Mouse (Mus musculus) lung, postnatal 4 days (tissue): ENCODE measurements around the gene U2af1l4.

Experiments used
- DNase-seq, 2 experiments: peaks; one replicate each; pipeline ENCODE4 v3.0.0; 2021

Gene U2af1l4

DNA sequence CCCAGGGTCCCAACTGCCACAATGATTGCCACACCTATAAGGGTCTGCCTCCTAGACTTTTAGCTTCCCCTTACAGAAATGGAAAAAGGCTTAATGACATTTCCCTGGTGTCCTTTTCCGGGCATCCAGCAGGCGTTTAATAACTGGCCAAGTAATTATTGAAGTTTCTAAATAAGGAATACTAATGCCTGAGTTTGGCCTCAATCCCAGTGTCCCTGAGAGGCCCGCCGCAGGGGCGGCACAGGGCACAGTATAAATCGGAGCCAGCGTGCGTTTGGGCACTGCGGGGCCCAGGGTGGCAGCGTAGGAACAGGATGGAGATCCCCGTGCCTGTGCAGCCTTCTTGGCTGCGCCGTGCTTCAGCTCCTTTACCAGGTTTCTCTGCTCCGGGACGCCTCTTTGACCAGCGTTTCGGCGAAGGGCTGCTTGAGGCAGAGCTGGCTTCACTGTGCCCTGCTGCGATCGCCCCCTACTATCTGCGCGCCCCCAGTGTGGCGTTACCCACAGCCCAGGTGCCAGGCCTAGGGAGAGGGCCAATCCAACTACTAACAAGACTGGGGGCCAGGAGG, 10.0 kb upstream of the U2af1l4 start:
- DNase-seq: peak; percentile 50 to 65

DNA sequence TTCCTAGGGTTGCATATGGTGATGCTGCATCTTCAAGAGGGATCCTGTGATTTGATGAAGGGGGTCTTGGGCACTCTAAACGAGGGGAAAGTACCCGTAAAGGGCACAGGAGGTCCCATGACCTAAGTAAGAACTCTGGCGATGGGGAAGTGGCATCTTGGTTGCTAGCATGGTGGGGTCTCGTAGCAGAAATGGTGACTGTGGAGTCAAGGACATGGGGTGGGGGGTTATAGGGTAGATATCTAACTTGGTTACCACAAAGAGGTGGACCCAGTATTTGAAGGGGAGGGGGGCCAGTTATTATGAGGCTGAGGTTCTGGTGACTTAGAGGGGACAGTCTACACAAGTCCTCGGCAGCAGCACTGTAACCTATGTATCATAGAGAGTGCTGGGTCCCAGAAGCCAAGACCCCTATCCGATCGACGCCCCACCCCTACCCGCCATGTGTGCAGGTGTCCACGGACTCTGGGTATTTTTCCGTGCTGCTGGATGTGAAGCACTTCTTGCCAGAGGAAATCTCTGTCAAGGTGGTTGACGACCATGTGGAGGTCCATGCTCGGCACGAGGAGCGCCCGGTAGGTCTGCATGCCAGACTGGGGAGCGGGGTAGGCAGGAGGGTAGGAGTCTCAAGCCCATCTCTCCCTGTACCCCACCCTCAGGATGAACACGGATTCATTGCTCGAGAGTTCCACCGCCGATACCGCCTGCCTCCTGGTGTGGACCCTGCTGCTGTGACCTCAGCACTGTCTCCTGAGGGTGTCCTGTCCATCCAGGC, 9.1 kb upstream of the U2af1l4 start:
- DNase-seq: no peak

DNA sequence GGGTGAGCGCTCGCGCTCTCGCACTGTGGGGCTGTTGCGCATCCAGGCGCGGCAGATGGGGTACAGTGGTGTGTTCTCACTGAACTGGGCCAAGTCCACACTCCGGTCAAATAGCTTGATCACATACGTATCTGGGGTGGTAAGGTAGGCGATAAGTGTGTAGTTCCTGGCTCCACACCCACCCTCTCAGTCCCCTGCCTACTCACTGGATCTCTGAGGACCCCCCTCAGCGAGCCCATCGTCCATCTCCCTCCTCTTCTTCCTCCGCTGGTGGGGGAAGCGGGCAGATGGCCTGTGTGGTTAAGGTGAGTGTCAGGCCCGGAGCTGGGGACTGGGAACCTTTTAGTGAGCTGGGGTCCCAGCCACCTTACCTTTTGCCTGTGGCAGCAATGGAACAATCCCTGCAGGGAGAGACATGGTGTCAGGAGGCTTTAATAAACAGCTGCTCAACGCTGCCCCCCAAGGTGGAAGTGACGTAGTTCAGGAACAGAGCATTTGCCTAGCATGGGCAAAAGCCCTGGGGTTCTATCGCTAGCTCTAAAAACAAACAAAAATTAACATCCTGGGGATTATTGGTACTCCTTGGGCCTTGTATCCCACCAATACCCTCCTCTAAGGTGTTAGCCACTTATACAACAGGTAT, 6.1 kb upstream of the U2af1l4 start:
- no peak for DNase-seq

DNA sequence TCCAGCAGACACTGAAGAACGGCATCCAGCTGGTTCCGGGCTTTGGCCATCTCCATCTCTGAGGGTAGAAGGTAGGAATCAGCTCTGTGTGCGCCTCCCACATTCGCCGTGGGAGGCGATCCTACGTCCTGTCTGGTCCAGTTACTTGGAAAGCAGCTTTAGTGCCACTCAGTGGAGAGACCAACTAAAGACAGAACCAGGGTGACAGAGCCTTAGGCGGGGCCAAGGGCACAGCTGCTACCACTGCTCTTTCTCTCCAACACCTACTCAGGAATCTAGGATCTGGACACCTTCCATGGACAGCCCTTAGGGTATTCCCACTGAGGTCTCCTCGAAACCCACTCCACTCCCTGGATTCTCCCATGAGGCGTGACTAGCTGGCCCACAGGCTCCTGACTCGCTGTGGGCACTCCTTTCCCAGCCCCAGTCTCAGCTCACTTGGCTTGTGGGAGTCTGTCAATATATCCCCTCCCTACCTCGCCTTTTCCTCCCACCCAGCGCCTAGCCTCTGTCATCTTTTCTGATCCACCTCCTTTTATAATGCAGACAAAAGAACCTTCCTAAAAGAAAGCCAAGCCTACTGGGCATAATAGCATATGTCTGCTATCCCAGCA, 5.1 kb upstream of the U2af1l4 start:
- DNase-seq: no peak

DNA sequence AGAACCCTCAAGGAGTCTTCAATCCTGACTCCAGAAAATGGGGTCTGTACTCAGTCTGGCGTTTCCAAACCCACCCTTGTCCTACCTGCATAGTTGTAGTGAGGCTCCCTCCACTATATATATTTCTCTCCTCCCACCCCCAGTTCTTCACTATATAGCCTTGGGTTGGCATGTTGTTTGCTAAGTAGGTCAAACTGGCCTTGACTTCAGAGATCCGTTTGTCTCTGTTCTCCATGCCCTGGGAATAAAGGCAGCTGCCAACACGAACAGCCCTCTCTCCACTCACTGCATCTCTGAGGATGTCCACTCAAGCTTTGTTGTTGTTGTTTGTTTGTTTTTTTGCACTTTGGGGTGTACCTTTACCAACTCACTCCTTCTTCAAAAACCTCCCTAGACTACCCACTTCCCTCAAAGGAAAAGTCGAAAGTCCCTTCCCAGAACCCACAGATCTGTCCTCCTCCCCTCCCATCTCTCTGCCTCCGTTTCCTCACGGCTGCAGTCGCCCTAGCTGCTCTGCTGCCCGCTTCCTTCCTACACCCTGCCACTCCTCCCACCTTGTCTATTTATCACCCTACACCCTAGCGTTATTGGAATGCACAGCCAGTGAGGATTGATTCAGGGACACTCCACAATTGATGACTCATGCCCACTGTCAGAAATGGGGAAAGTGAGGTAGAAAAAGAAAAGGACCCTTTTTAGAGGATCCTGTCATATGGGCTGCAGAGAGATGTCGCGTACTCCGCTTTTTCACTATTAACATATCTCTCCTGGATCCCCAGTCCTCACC, 4.3 kb upstream of the U2af1l4 start:
- no peak for DNase-seq

DNA sequence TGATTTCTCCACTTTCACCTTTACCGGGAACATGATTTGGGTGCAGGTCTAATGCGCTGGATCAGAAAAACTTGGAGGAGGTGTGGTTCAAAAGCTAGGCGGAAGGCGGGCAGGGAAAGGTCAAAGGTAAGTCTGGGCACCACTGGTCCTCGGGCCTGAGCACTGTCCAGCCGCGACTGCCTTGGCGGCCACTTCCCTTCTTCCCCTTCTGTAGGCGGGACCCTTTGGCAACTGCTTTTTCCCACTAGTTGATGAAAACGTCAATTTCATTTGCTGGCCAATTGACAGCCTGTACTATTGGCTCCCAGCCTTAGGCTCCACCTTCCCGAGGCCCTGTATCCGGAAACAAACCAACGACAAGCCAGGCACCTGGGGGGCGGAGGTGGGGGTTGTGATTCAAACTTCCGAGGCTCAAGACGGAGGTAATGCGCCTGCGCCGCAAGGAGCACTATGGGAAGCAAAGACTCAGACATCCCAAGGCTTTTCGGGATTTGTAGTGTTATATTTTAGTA, 3.6 kb upstream of the U2af1l4 start, which contains the start of gene Lin37:
TSS of gene Lin37 (minus strand) at position 396 of the 512 bp plus-strand sequence.
- peak; percentile 97 to 99 for DNase-seq

DNA sequence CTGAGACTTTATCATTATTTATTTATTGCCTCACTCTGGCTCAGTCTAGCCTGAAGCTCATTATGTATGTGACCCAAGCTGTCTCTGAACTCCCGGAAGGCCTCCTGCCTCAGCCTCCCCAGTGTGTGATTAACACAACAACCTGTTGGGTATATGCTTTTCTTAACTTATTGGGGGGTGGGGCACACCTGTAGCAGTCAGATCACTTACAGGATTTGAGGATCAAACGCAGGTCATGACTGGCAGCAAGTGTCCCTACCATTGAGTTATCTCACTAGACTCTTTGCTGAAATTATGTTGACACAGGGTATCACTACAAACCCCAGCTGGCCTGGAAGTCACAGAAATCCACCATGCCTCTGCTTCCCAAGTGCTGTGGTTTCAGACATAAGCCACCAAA, 2.8 kb upstream of the U2af1l4 start:
- DNase-seq: no peak

DNA sequence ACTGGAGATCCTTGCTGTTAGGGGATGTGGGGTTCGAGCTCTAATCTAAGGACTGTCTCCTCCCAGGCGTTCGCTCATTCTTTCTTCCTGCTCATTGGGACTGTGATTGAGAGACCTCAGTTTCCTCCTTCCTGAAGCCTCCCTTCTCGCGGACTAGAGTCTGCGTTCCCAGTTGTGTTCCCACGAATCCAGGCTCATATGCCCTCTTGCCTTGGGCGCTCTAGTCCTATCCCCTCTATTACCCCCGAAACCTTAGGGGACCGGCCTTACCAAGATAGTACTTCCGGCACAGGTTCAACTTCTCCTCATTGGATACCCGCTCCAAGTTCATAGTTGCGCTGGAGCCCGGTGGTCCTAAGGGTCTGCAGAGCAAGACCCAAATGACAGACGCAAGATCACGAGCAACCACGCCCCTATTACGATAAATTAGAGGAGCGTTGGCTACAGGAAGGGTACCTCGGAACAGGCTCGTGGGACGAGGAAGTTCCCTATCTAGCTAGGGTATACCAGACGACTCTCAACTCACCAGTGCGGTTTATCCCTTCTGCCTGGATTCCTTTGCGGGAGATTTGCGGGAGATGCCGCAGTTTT, 480 bp upstream of the U2af1l4 start:
- no peak for DNase-seq

DNA sequence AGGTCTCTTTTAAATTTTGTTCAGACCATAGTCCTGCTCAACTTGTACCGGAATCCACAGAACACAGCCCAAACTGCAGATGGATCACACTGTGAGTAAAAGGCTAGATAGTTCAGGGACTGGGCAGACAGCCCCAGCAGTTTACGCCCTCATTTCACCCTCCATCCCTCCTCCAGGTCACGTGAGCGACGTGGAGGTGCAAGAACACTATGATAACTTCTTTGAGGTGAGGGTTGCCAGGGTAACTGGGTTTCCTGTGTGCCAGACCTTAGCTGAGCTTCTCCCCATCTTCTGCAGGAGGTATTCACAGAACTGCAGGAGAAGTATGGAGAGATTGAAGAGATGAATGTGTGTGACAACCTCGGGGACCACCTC, 792 bp downstream of the U2af1l4 start:
- DNase-seq: no peak

DNA sequence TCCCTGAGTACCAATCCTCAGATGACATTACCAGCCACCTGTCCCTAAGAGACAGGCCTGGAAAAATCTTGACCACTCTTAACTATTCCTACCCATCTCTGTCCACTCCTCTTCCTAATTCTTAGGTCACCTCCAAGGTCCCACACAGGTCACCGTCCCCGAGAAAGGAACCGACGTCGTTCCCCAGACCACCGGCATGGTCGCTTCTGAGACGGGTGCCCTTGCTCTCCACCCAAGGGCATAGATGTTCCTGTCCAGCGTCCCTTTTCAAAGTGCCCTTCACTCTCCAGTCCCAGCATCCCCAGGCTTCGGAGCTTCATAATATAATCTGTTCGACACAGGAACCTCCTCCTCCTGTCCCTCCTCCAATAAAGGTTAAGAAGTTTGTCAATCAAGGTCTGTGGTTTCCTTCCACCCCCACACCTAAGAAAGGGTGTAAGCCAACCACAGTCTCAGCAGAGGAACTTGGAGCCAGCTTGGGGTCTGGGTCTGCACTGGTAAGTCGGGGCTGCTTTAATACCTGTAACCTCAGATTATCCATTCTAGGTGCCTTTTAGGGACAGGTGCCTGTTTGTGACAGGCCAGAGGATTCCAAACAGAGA, 2.0 kb downstream of the U2af1l4 start, which contains the start of gene Igflr1:
TSS of gene Igflr1 (plus strand) at position 458 of the 602 bp plus-strand sequence.
- DNase-seq: no peak

DNA sequence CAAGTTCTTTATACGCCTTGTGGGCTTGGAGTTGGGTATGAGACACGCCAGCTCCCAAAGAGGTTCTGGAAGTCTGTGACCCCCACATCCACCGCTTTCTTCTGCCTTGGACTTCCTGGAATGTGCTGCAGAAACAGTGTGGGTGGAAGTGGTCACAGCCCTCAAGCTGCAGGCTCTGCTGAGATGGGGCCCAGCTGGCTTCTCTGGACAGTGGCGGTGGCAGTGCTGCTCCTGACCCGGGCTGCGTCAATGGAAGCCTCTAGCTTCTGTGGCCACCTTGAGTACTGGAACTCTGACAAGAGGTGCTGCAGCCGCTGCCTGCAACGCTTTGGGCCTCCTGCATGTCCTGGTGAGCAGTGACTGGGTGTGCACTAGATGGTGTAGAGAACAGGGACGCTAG, 2.9 kb downstream of the U2af1l4 start:
- DNase-seq: peak in 1 of 2 experiments; percentile 53

DNA sequence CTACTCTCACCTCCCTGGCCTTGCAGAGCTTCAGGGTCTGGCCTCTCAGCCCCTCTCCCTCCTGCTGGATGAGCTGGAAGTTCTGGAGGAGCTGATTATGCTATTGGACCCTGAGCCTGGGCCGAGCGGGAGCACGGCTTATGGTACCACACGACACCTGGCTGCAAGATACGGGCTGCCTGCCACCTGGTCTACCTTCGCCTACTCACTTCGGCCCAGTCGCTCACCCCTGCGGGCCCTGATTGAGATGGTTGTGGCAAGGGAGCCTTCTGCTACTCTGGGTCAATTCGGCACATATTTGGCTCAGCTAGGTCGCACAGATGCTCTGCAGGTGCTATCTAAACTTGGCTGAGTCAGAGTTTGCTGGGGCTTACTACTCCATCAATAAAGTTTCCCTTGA, 4.5 kb downstream of the U2af1l4 start:
- no peak for DNase-seq

DNA sequence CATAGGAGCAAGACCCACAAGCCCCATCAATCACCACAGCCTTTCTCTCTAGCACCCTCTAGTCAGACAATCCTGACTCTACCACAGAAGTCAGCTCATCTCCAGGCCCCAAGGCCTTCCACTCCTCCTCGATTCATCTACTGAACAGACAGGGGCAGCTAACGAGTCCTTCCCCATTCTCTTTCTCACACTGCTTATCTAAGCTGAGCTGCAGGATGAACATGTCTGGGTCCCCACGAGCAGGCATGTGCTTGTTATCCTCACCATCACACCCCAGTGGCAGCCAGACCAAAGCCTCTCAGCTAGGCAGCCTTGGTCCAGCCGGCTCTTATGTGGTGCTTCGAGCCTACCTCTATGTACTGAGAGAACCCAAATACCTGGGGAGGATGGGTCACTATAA, 9.3 kb downstream of the U2af1l4 start:
- DNase-seq: no peak

DNA sequence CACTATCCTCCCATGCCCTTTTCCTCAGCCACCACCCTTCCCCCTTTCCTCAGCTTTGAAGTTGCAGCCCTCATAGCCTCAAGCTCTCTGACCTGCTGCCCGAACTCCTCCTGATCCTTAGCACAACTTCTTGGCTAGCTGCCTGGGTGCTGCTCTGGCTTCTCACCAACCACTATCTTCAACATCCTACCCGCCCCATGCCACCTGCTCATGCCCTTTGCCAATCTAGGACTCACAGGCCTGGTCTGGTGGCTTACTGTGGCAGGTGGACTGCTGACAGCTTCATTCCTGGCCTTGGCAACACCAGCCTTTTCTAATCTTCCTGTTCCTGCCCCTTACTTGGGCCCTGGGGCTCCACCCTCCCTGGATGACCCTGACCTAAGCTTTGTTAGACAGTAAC, 9.9 kb downstream of the U2af1l4 start:
- DNase-seq: no peak

DNA sequence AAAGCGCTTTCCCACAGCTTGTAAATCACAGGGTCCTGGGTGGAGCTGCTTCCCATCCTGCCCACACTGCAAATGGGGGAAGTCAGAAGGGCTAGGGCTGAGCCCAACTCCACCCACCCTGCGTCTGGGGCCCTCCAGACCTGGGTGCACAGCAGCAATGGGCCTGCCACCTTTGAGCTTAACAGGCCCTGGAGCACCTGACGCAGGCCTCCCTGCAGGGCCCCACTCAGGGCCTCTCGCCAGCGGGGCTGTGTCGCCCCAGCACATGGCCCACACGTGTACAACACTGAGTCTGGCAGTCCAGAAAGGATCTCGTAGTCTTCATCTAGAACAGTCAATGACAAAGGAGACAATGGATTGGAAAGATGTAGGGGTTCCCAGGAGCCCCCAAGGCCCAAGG, 16.8 kb downstream of the U2af1l4 start:
- no peak for DNase-seq

DNA sequence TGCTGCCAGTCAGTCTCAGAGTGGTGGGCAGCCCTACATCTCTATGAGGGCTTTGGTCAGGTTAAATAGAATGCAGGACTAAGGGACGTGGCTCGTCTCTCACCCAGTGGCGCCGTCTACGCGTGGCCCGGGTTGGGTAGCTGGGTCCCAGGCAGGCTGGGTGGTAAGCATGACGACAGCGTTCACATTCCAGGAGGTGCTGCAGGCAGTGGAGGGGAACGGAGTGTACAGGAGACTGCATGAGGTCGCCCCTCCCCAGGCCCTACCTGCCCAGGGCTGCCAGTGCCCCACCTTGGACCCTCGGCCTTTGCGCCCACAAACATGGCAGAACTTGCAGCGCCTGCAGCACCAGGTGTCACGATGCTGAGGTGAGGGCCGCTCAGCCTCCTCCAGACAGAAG, 18.4 kb downstream of the U2af1l4 start:
- no peak for DNase-seq

DNA sequence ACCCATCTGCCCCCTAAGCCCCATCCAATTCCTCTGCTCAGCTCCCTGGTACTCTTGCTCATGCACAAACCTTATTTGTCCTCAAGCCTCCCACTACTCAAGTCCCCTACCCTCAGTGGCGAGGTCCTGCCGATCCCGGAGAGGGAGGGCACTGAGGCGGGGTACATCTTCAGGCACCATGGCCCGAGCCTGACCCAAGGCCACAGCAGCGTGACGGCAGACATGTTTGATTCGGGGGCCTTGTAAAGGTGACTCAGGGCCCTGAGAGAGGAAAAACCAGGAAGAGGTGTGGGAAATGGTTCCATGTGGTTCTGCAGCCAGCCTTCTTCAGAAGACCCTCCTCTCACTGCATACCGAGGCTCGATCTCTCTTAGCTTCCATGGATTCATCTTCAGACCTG, 21.2 kb downstream of the U2af1l4 start:
- DNase-seq: no peak

DNA sequence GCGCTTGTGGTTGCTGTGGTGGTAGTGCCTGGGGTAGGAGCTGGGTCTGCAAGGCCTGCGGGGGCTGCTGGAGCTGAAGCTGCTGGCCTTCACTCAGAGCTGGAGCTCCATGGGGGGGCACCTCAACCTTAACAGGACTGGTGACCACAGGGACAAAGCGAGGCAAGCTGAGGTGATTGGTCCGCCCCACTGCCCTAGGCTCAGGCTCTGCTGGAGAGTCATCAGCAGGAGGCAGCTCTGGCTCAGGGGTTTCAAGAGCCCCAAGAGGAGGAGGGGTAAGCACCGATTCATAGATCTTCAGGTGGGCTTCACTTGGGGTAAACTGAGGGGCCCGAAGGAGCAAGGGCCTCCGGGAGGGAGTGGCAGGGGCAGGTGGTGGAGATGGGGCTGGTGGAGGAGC, 22.1 kb downstream of the U2af1l4 start:
- no peak for DNase-seq

DNA sequence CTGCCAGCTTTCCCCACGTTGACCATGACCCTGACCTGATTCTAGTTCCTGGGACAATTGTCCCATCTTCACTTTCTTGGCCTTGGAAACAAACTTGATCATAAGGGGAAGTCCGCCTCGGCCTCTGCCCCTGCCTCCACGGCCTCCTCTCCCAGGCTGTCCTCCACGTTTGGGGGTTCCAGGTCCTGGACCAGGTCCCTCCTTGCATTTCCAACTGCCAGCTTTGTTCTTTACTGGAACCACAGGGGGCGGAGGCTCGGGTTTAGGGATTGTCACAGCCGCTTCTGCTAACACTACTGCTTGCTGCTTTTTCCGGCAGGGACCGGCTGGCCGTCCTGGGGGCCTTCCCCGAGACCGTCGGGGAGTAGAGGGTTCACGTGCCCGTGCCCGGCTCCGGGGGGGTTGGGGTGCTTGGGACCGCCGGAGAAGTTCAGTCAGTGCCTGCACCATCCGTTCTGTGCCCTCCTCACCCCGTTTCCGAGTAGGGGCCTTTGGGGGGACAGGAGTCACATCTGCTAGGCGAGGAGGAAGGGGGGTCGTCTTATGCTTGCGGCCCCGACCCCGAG, 23.4 kb downstream of the U2af1l4 start:
- DNase-seq: no peak

DNA sequence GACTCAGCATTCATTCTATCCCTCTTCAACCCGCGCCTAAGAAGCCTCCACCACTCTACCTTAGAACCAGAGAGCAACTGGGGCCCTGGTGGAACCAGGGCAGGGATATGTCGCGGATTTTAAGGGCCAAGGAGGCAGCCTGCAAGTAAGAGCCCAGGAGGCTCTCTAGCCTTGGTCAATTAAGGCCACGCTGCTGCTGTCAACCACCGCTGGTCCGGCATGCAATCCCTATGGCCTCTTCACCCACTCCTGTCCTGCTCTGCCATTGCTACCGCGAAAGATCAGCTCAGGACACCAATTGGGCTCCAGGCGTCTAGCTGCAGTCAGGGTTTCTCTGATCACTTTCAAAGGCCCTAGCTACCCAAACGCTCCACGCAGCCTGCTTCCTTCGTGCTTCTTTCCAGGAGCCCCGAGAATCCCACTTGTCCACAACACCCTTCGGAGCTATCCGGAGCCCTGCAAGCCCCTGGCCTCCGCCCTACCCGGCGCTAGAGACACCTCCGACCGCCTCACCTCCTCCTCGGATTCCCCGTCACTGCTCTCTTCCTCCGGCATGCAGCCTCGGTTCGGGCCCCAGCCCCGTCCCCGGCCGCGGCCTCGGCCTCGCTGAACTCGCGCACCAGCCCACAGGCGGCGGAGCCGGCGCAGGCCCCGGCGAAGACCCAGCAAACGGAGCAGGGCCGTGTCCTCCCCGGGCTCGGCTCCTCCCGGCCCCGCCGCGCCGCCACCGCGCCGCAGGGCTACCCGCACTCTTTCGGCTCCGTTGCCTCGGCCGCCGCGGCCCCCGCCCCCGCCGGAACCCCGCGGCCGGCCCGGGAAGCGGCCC, 25.0 kb downstream of the U2af1l4 start:
- peak in 1 of 2 experiments; percentile 64 for DNase-seq
